Mouse (Mus musculus): ENCODE measurements at regions not wholly inside any gene's neighbourhood (a gene's known extent, or its start where the extent isn't known, plus 50 kb on each side); places are given as distances from the start of the nearest gene placed in this dataset.

DNA sequence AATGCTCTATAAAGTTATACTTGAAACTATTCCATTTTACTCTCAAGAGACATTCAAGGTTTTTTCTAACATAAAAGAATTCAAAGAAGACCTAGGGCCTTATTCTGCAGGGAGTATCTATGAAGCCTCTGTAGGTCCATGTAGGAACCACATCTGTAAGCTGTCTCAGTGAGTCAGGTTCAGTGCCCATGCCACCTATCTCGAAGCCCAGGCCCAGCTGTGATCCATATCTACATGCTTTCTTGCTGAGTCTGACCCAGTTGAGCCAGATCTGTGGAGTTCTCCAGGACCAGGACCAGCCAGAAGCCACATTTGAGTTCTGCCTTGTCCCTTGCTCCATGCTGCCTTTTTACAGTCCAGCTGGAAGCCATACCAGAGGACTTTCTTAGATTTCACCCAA lies 142.2 kb upstream of the Bmp4 start:
- DNase-seq (ENCODE audit: low spot score in 2 of 2) = no peak

DNA sequence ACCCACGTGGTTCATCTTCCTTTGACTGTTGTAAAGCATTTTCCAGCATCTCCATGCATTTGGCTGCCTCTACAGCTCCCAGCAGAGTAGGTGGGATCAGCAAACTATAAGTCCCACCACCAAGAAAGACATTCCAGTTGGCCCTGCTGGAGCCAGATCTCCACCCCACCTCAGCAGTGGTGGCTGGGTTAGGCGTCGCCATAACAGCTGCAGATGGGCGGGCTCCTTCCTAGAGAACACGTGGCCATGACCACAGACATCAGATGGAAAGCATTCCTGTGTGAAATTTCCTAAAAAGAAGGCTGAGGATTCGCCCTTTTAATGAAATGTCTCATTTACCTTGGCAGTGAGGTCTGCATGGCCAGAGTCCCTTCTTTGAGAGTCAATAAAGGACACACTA lies 140.0 kb upstream of the Bmp4 start:
- DNase-seq (ENCODE audit: low spot score in 2 of 2) = no peak

- DNase-seq (ENCODE audit: low spot score in 2 of 2) = no peak
These were observed 138.7 kb upstream of the Bmp4 start for GRCm38 (mm10) chr14:46529086-46529715.

DNA sequence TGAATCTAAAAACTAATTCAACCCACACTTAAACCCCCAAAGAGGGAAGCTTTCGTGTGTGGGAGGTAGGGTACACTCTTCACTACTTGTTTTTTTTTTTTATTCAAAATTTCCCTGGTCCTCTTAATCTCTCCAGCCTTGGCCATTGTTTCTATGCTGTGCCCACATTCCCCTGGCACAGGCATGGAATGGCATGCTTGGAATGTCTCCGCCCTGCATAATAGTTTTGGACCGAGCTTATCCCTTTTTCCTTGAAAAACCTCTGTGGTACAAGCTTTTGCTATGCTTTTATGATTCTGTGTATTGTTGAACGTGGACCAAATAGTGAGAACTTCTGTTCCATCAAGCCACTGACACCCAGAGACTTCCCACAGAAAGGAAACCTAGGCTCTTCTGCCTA lies 126.8 kb upstream of the Bmp4 start:
- DNase-seq (ENCODE audit: low spot score in 2 of 2) = no peak

DNA sequence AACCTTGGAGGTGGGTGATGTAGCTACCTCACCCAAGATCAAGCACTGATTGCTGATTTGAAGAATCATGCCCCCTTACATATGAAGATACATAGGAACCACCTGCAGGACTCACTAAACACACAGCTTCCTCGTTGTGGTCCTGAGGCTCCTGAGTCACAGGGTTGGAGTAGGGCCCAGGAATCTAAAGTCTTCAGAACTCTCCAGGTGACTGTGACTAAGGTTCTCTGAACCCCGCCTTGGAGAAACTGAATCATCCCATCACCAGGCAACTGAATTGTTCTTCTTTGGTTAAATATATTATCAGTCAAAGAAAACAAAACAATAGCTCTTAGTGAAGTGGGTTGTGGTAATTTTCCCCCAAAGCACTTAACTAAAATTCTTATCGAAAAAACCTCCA lies 125.8 kb upstream of the Bmp4 start:
- DNase-seq (ENCODE audit: low spot score in 2 of 2) = no peak

DNA sequence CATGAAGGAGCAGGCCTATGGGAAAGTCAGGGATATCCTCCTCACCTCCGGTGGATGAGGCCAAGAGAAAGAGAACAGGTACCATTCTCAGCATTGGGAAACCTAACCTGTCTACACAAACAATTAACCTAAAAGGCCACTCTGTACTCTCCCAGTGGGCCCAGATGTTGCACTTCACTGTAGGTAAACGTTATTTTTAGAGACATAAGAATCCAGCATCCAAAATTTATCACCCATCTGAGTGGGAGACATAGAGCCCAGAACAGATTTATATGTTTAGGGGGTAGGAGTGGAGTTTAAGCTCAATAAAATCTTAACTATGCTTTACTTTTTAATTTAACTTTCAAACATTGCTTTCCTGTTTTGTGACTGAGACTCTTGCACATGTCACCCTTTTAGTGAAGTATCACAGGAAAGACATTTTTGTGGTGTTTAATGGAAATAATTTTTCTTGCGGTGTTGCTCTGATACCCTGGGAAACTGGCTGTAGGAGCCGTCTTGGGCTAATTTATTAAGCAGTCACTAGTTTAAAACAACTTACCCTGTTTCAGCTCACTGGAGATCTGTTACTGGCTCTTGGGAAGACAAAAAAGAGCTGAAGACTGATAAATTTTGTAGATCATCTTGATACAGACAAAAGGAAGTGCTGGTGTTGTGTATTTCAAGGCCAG lies 123.9 kb upstream of the Bmp4 start:
- DNase-seq (ENCODE audit: low spot score in 2 of 2) = no peak

DNA sequence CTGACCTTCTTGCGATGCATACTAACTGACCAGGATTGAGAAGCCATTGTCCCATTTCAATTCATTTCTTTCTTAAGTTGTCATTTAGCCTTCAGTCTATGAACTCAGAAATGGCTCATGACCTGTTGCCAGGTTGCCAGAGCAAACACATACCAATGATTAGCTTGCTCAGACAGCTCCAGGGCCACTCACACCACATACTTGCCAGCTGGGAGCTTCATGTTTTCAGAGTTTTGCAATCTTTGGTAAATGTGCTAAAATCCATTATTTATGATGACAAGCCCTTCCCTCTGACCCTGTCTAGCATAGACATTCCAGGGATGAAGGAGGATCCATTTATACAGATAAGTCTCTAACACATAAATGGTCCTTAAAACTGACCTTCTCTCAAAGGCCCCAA lies 121.6 kb upstream of the Bmp4 start:
- no peak for DNase-seq (ENCODE audit: low spot score in 2 of 2)

DNA sequence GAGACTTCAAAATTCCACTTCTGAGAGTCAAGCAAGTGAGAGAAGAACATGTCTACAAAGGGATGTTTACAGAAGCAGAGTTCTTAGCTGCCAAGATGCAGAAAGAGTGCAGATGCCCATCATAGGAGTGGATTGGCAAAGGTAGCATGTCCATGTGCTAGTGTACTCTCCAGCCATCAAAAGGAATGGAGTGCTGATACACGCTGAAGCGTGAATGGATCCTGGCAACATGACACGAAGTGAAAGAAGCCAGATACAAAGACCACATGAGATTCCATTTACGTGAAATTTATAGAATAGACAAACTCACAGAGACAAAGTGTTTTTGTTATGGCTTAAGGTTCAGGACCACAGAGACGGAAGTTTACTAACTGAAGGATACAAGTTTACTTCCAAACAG lies 118.4 kb upstream of the Bmp4 start:
- no peak for DNase-seq (ENCODE audit: low spot score in 2 of 2)

DNA sequence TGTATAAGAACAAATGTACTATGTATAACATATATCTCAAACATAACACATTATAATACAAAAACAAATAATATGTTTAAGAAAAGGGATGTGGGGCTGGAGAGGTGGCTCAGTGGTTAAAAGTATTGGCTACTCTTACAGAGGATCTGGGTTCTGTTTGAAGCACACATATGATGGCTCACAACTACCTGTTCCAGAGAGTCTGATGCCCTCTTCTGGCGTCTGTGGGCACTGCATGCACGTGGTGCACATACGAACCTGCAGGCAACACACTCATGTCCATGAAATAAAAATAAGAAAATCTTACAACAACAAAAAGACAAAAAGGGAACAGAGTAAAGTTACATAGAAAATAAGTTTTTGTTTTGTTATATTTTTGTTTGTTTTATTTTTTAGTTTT lies 114.8 kb upstream of the Bmp4 start:
- no peak for DNase-seq (ENCODE audit: low spot score in 2 of 2)

DNA sequence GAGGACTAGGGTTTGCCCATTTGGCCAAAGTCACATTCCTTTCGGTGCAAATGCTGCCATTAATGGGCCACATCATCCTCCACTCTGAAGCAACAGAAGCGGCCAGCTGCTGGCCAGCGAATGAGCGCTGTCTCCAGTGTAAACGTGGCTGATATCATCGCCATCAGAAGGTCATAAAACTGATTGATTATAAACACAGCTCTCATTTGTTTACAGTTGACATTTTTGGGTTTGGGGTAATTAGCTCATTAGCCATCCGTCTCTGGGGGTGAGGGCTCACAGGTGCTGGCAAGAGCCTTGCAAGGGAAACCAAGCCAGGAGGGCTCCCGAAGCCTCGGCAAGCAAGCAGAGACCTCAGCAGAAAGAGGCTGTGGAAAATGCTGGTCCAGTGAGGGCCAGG lies 101.1 kb upstream of the Bmp4 start:
- no peak for DNase-seq (ENCODE audit: low spot score in 2 of 2)

DNA sequence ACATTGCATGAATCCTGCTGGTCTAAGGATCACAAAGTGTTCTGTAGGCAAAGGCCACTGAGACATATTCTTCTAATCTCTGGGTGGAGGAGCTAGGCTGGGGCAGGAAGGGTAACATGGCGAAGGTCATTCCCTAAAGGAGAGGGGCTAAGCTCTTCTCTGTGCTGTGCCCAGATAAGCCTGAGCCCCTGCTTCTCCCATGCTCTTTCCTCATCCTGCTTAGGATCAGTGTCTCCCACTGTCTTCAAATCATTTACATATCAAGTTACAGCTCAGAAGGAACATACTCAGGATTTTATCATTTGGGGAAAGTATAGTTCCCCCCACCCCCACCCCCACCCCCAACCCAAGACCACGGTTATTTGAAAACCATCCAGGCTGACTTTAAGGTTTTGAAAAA lies 100.7 kb upstream of the Bmp4 start:
- DNase-seq (ENCODE audit: low spot score in 2 of 2) = no peak

- no peak for DNase-seq (ENCODE audit: low spot score in 2 of 2)
These were observed 97.1 kb upstream of the Bmp4 start for GRCm38 (mm10) chr14:46487551-46487950.

- no peak for DNase-seq (ENCODE audit: low spot score in 2 of 2)
These were observed 89.9 kb upstream of the Bmp4 start for GRCm38 (mm10) chr14:46480396-46480795.

DNA sequence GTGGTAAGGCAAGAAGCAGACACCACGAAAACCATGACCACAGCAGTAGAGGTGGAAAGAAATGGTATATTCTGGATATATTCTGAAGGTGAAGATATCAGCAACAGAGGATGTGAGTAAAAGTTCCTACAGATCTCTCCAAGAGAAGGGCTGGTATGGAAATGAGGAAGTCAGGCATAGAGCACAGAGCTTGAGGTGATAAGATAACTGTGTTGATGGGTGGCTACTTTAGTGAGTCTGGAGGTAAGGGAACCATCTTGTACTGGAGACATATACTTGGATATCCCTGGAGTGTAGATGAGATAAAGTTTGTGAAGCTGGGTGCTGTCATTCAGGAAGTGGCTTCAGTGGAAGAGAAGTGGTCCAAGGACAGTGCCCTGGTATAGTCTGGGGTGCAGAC lies 85.5 kb upstream of the Bmp4 start:
- DNase-seq (ENCODE audit: low spot score in 2 of 2) = no peak

- no peak for DNase-seq (ENCODE audit: low spot score in 2 of 2)
These were observed 72.5 kb upstream of the Bmp4 start for GRCm38 (mm10) chr14:46462967-46463366.

GRCm38 (mm10) chr14:46461960-46462359 lies 71.5 kb upstream of the Bmp4 start:
- no peak for DNase-seq (ENCODE audit: low spot score in 2 of 2)

DNA sequence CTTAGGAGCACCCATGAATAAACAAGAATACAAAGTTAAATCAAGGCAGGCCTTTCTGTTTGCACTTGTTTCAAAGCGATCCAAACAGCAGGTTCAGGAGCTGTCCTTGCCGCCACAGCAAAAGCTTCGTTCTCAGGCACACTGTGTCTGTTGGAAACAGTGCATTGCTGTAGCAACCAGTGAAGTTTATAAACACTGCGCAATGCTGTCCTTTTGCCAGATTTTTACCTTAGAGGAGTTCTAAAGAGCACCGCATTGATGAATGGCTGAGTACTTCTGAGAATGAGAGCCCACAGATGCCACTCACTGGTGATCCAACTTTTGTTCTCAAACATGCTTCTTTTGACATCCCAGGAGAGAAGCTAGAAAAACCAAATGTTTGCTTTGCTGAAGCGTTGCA lies 64.0 kb upstream of the Bmp4 start:
- no peak for DNase-seq (ENCODE audit: low spot score in 2 of 2)

DNA sequence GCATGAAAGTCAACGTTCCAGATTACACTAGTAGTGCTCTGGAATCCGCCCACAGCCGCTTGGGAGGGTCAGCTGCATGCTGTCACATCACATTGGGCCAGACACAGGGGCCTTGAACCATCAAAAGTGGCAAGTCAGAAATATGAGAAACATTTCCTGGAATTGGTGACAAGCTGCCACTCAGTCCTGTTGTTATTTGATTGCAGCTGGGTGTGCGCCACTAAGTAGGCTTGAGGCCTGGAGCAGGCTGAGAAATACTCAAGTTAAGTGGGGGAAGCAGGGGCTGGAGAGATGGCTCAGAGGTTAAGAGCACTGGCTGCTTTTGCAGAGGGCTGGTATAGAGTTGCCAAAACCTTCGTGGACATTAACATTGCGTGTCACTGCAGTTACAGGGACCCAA lies 51.2 kb upstream of the Bmp4 start:
- DNase-seq (ENCODE audit: low spot score in 2 of 2) = no peak

All from gastrocnemius, postnatal 4 days (tissue).